Mouse (Mus musculus) megakaryocyte, embryonic 14.5 days (primary cell): ENCODE data around the gene Cox16. TPM values are rescaled to one million over a fixed set of nuclear protein-coding genes. Genes with fewer than 3 reads are reported as not detected.
"Not testable (repeated sequence)": the region's sequence is repeated elsewhere in the genome, so short reads cannot be mapped to it uniquely, and the experiment has no call there.

Experiments
- H3K27me3 ChIP-seq: replicated peaks from 2 replicates; pipeline ENCODE3; 2012; ENCODE audit warnings: inconsistent platforms
- H3K36me3 ChIP-seq: replicated peaks from 2 replicates; pipeline ENCODE3; 2012; ENCODE audit warnings: low read length, inconsistent platforms, mixed read lengths
- H3K4me1 ChIP-seq: 2 replicates; pipeline ENCODE4 v1.6.1; 2012; ENCODE audit warnings: inconsistent platforms
- H3K4me3 ChIP-seq: replicated peaks from 2 replicates; pipeline ENCODE3; 2012; ENCODE audit warnings: moderate library complexity, mild to moderate bottlenecking, inconsistent platforms
- H3K9me3 ChIP-seq: 2 replicates; pipeline ENCODE4 v1.6.1; 2012; ENCODE audit warnings: inconsistent platforms
- FLI1 ChIP-seq: IDR thresholded peaks from 2 replicates; pipeline ENCODE4 v1.6.1; 2012; ENCODE audit warnings: low read length, inconsistent platforms, mixed read lengths
- GATA1 ChIP-seq: IDR thresholded peaks from 3 replicates; pipeline ENCODE4 v1.6.1; 2012; ENCODE audit warnings: mixed read lengths, low read length, inconsistent platforms, borderline replicate concordance
- polyA plus RNA-seq: library from polyadenylated mRNA; stranded (reverse); fragments of >175 nt; gene quantifications from 2 replicates; pipeline ENCODE4 v1.2.3, GENCODE M21; 2012; ENCODE audit warnings: low replicate concordance; ENCODE audit not compliant: insufficient read depth

Cox16 gene
- polyA plus RNA-seq, 1 experiment: 18.0 TPM

DNA sequence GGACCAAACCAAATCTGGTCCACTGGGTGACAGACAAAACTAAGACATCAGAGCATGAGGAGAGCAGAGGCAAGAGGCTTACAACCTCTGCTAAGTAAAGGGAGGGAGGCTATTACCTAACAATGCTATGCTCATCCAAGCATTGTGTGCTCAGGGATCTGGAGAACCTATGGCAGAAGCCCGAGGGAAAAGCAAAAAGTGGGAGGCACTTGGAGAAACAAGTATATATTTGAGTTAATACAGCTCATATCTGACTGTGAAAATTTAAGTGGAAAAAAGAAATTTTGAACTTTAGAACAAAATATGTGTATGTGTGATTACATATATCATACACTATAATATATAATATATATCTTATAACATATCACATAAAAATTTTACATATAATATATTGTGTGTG, 63.1 kb downstream of the Cox16 start, which contains the start of gene Adam4:
Gene Adam4 (minus strand): TSS at position 101 of the 400 bp plus-strand sequence.
- H3K4me1 ChIP-seq: no peaks in the 10 kb centered on the region
- no peaks in the 10 kb centered on the region for H3K27me3 ChIP-seq
- no peak within 1 kb of the TSS for H3K4me3 ChIP-seq
- TF ChIP-seq GATA1 (no peak), FLI1 (no peak)
- H3K36me3 ChIP-seq: no peaks in the 10 kb centered on the region
- H3K9me3 ChIP-seq: peaks cover 28% of the 10 kb centered on the region

- TF ChIP-seq GATA1 (no peak), FLI1 (no peak)
- H3K4me3 ChIP-seq: no peak overlapping the region
Observed at GRCm38 (mm10) chr12:81413211-81413610, 71.7 kb downstream of the Cox16 start.

DNA sequence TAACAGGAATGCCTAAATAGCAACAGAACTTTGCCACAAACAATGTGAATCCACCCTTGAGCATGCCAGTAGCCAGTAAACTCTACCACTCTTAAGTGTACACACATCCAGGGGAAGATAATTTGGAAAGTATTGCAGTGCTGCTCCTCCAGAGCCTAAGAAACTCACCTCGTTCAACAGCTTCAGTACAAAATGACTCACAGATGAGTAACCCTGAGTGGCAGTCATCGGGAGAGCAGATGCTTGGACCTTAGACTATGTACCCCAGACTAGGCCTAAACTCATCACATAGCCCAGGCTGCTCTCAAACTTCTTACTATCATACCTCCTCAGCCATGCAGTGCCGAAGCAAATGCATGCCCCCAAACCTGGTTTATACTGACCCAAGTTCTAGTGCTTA, 76.0 kb downstream of the Cox16 start:
- no peaks in the 10 kb centered on the region for H3K4me1 ChIP-seq
- no peaks in the 10 kb centered on the region for H3K27me3 ChIP-seq
- H3K9me3 ChIP-seq: no peaks in the 10 kb centered on the region
- no peak overlapping the region for H3K4me3 ChIP-seq
- TF ChIP-seq FLI1 (no peak), GATA1 (no peak)
- no peaks in the 10 kb centered on the region for H3K36me3 ChIP-seq

More at GRCm38 (mm10) chr12:81413211-81413610, 71.7 kb downstream of the Cox16 start:
- no peaks in the 10 kb centered on the region for H3K4me1 ChIP-seq
- H3K36me3 ChIP-seq: no peaks in the 10 kb centered on the region
- H3K9me3 ChIP-seq: no peaks in the 10 kb centered on the region
- no peaks in the 10 kb centered on the region for H3K27me3 ChIP-seq

DNA sequence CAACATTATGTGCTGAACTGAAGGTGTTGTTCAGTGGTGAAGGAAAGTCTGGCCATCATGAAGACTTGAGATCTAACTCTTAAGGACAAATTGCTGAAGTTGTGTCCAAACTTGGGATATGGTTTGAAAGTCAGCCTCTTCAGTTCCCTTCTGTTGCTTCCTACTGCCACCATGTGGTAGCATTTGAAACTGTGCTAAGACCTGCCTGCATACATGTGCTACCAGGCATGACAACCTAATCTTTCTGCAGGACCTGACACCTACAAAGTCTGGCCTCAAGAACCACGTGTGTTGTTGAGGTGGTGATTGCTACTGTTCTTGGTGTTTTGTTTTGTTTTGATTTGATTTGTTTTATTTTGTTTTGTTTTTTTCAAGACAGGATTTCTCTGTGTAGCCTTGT, 82.7 kb downstream of the Cox16 start:
- no peaks in the 10 kb centered on the region for H3K9me3 ChIP-seq
- TF ChIP-seq GATA1 (no peak), FLI1 (no peak)

DNA sequence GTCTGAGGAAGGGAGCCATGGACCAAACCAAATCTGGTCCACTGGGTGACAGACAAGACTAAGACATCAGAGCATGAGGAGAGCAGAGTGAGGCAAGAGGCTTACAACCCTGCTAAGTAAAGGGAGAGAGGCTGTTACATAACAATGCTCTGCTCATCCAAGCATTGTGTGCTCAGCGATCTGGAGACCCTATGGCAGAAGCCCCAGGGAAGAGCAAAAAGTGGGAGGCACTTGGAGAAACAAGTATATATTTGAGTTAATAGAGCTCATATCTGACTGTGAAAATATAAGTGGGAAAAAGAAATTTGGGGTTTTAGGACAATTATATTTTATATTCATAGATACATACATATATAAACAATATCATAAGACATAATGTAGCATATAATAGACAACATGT, 105.6 kb downstream of the Cox16 start, which contains the start of gene Gm4787:
Gene Gm4787 (minus strand): TSS at position 101 of the 400 bp plus-strand sequence.
- H3K4me3 ChIP-seq, H3K27me3 ChIP-seq, H3K36me3 ChIP-seq, H3K4me1 ChIP-seq, H3K9me3 ChIP-seq: not testable (repeated sequence)

More for the DNA sequence above, 82.7 kb downstream of the Cox16 start:
- Histone ChIP-seq H3K27me3 (no peaks in the 10 kb centered on the region), H3K4me3 (no peak overlapping the region), H3K4me1 (no peaks in the 10 kb centered on the region), H3K36me3 (no peaks in the 10 kb centered on the region)

- Histone ChIP-seq H3K9me3 (peaks cover 4% of the 10 kb centered on the region; the same call in 1 of the 2 replicates), H3K4me1 (peaks cover 9% of the 10 kb centered on the region; the same call in 1 of the 2 replicates), H3K36me3 (no peaks in the 10 kb centered on the region), H3K27me3 (peaks cover 49% of the 10 kb centered on the region), H3K4me3 (no peak overlapping the region)
- TF ChIP-seq GATA1 (no peak), FLI1 (no peak)
Observed at GRCm38 (mm10) chr12:81333841-81334240, 151.1 kb downstream of the Cox16 start.

DNA sequence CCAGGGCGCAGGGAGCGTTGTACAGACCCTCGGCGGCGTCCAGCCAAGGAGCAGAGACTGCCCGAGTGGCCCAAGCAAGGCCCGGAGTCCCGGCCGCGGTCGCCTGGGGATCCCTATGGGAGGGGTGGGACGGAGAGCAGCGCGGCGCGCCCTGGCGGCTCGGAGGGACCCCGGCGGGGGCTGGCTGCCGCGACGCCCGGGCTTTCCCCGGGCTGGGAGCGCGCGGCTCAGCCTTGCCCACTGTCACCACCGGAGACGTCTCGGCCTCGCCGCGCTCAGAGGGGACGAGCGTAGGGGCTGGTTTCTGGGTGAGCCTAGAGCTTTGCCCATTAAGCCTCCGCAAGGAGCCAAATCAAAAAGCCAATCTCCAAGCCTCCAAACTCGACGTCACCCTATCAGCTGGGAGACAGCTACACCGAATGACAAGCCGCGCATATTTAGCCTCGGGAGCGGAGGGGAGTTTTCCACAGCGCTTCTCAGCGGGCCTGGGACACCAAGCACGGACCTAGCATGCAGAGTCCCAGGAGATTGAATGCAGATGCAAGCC, 152.0 kb downstream of the Cox16 start, which contains the start of gene Slc8a3:
Gene Slc8a3 (minus strand): TSS at position 306 of the 547 bp plus-strand sequence.
- TF ChIP-seq GATA1 (no peak), FLI1 (no peak)
- H3K4me1 ChIP-seq: peaks cover 9% of the 10 kb centered on the region; the same call in 1 of the 2 replicates
- H3K4me3 ChIP-seq: no peak within 1 kb of the TSS
- peaks cover 4% of the 10 kb centered on the region; the same call in 1 of the 2 replicates for H3K9me3 ChIP-seq
- H3K36me3 ChIP-seq: no peaks in the 10 kb centered on the region
- peaks cover 49% of the 10 kb centered on the region for H3K27me3 ChIP-seq

GRCm38 (mm10) chr12:81331937-81332874, 152.7 kb downstream of the Cox16 start:
- Histone ChIP-seq H3K4me1 (peaks cover 9% of the 10 kb centered on the region; the same call in 1 of the 2 replicates), H3K9me3 (peaks cover 4% of the 10 kb centered on the region; the same call in 1 of the 2 replicates), H3K4me3 (no peak overlapping the region), H3K27me3 (peaks cover 49% of the 10 kb centered on the region), H3K36me3 (no peaks in the 10 kb centered on the region)
- TF ChIP-seq GATA1 (no peak), FLI1 (no peak)

GRCm38 (mm10) chr12:81331046-81331638, 153.8 kb downstream of the Cox16 start:
- peaks cover 4% of the 10 kb centered on the region; the same call in 1 of the 2 replicates for H3K9me3 ChIP-seq
- H3K36me3 ChIP-seq: no peaks in the 10 kb centered on the region
- H3K4me1 ChIP-seq: peaks cover 9% of the 10 kb centered on the region; the same call in 1 of the 2 replicates
- peaks cover 49% of the 10 kb centered on the region for H3K27me3 ChIP-seq
- TF ChIP-seq GATA1 (no peak), FLI1 (no peak)
- H3K4me3 ChIP-seq: no peak overlapping the region
